Mouse (Mus musculus) forebrain, postnatal 0 days (tissue): Measurements from ENCODE around the gene Vmn1r196. TPM values are rescaled to one million over a fixed set of nuclear protein-coding genes. Genes with fewer than 3 reads are reported as not detected.
"Not testable (repeated sequence)": the region's sequence is repeated elsewhere in the genome, so short reads cannot be mapped to it uniquely, and the experiment has no call there.

Experiments
- ATAC-seq: fragments of 200-750 bp; cut with Nextera tagmentation; 2 replicates; pipeline ENCODE4 v1.8.0; 2017; ENCODE audit warnings: mild to moderate bottlenecking, moderate library complexity
- DNase-seq: peaks from one replicate; pipeline ENCODE4 v3.0.0-alpha.2; 2015
- H3K27ac ChIP-seq: fragments of 300-500 bp; sonication (generic); 2 replicates; pipeline ENCODE4 v1.5.1; 2014; ENCODE audit warnings: low read depth, mild to moderate bottlenecking, antibody characterized with exemption, low read length, moderate library complexity, mixed read lengths
- H3K27me3 ChIP-seq: fragments of 300-500 bp; sonication (generic); 2 replicates; pipeline ENCODE4 v1.6.1; 2014; ENCODE audit warnings: mild to moderate bottlenecking, low read length, mixed read lengths; ENCODE audit not compliant: insufficient read depth
- H3K36me3 ChIP-seq: fragments of 300-500 bp; sonication (generic); 2 replicates; pipeline ENCODE4 v1.6.1; 2014; ENCODE audit warnings: mild to moderate bottlenecking, moderate library complexity; ENCODE audit not compliant: insufficient read depth
- H3K4me1 ChIP-seq: fragments of 300-500 bp; sonication (generic); 2 replicates; pipeline ENCODE4 v1.6.1; 2014; ENCODE audit warnings: antibody characterized with exemption; ENCODE audit not compliant: insufficient read depth
- H3K4me2 ChIP-seq: fragments of 300-500 bp; sonication (generic); 2 replicates; pipeline ENCODE4 v1.6.1; 2014; ENCODE audit warnings: low read depth, mild to moderate bottlenecking, moderate library complexity
- H3K4me3 ChIP-seq: fragments of 300-500 bp; sonication (generic); 2 replicates; pipeline ENCODE4 v1.5.1; 2014; ENCODE audit warnings: low read depth, low read length, mixed read lengths
- H3K9ac ChIP-seq: fragments of 300-500 bp; sonication (generic); 2 replicates; pipeline ENCODE4 v1.6.1; 2014; ENCODE audit warnings: mild to moderate bottlenecking
- H3K9me3 ChIP-seq: fragments of 300-500 bp; sonication (generic); 2 replicates; pipeline ENCODE4 v1.6.1; 2016; ENCODE audit warnings: low read length
- CTCF ChIP-seq: sonication (generic); IDR thresholded peaks from 2 replicates; pipeline ENCODE4 v1.5.1; 2016; ENCODE audit warnings: antibody characterized with exemption, control low read depth, low read depth
- WGBS: fragments of 180-500 bp; shearing (Covaris S2); extraction: QIAGEN DNeasy Blood & Tissue Kit; methylation state at CpG from one replicate; pipeline ENCODE4 v1.1.7; 2014; 5-methylcytosine and 5-hydroxymethylcytosine counted together
- polyA plus RNA-seq: library from polyadenylated mRNA; unstranded; fragments of >200 nt; fragmentation: Nextera tagmentation; extraction: Ambion mirVana; gene quantifications from 2 replicates; pipeline ENCODE4 v1.2.1, GENCODE M21; 2015
- total RNA-seq: library from RNA; depleted of rRNA; stranded (reverse); fragments of >200 nt; gene quantifications from 2 replicates; pipeline ENCODE4 v1.2.3, GENCODE M21; 2014; rRNA removed

Gene Vmn1r196
- total RNA-seq: not detected in 2 replicates
- not detected in 2 replicates for polyA plus RNA-seq

GRCm38 (mm10) chr13:22289620-22290019 lies at the start of gene Vmn1r196:
Gene Vmn1r196 (plus strand): TSS chr13:22289920.
- H3K4me2 ChIP-seq: no peak within 1 kb of the TSS
- no peak for TF ChIP-seq CTCF
- WGBS: 77% methylated on average over 2 of the region's 2 CpGs
- H3K9ac ChIP-seq: no peak within 1 kb of the TSS
- no peaks in the 10 kb centered on the region for H3K4me1 ChIP-seq
- no peak within 1 kb of the TSS for H3K27ac ChIP-seq
- DNase-seq (no peak), ATAC-seq (no peak)
- H3K4me3 ChIP-seq: no peak within 1 kb of the TSS
- H3K9me3 ChIP-seq: no peaks in the 10 kb centered on the region
- H3K36me3 ChIP-seq: no peaks in the 10 kb centered on the region
- H3K27me3 ChIP-seq: no peaks in the 10 kb centered on the region

DNA sequence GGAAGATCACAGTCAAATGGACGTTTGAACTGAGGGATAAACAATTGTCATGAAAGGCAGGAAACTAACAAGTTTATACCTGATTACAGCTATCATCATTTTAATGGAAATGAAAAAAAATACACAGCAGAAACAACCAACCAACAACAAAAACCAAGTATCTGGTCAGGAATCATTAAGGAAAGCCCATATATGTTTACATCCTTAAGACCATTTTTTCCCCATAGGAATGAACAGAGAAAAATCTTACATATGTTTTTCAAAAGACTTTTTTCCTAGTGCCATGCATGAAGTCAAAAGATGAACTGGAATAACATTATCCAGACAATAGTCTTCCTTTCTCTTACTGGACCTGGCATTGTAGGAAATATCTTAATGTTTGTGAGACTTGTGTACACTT lies 45.8 kb upstream of the Vmn1r196 start, which contains the start of gene Vmn1r194:
Gene Vmn1r194 (plus strand): TSS at position 301 of the 400 bp plus-strand sequence.
- H3K4me3 ChIP-seq: no peak within 1 kb of the TSS
- no peak within 1 kb of the TSS for H3K27ac ChIP-seq
- no peaks in the 10 kb centered on the region for H3K4me1 ChIP-seq
- no peaks in the 10 kb centered on the region for H3K36me3 ChIP-seq
- H3K27me3 ChIP-seq: no peaks in the 10 kb centered on the region
- H3K4me2 ChIP-seq: no peak within 1 kb of the TSS
- H3K9me3 ChIP-seq: no peaks in the 10 kb centered on the region
- 58% methylated on average over 1 of the region's 1 CpGs for WGBS
- ATAC-seq: no peak
- DNase-seq: no peak
- TF ChIP-seq CTCF: no peak
- H3K9ac ChIP-seq: no peak within 1 kb of the TSS

DNA sequence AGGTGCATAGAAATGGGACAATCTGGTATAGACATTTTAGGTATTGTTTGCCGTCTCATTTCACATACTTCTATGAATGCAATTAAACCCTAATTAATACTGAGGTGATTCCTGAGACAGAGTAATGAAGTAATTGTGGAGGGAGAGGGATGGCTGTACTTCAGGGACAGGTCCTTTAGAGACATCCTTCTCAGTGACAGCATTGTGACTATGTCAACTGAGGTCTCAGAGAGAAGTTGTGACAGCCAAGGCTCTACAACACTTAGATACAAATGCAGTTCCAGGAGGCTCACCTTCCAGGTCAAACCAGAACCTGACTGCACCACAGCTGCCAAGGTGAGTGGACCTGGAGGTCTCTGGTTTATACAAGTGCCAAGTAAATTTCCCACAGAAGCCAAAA lies 19.5 kb upstream of the Vmn1r196 start, which contains the start of gene Vmn1r195:
Gene Vmn1r195 (plus strand): TSS at position 301 of the 400 bp plus-strand sequence.
- ATAC-seq, H3K27ac ChIP-seq, H3K9ac ChIP-seq, H3K4me1 ChIP-seq, H3K27me3 ChIP-seq, H3K4me3 ChIP-seq, H3K9me3 ChIP-seq, H3K4me2 ChIP-seq, DNase-seq, H3K36me3 ChIP-seq: not testable (repeated sequence)
- WGBS: 86% methylated on average over 1 of the region's 1 CpGs

GRCm38 (mm10) chr13:22271721-22272120 lies 18.0 kb upstream of the Vmn1r196 start:
- Histone ChIP-seq H3K4me2 (no peak overlapping the region), H3K27me3 (no peaks in the 10 kb centered on the region), H3K4me1 (no peaks in the 10 kb centered on the region), H3K9ac (no peak overlapping the region), H3K9me3 (no peaks in the 10 kb centered on the region), H3K27ac (no peak overlapping the region), H3K36me3 (no peaks in the 10 kb centered on the region), H3K4me3 (no peak overlapping the region)
- no peak for TF ChIP-seq CTCF
- no peak for DNase-seq
- no peak for ATAC-seq
- WGBS: 43% methylated on average over 2 of the region's 2 CpGs

DNA sequence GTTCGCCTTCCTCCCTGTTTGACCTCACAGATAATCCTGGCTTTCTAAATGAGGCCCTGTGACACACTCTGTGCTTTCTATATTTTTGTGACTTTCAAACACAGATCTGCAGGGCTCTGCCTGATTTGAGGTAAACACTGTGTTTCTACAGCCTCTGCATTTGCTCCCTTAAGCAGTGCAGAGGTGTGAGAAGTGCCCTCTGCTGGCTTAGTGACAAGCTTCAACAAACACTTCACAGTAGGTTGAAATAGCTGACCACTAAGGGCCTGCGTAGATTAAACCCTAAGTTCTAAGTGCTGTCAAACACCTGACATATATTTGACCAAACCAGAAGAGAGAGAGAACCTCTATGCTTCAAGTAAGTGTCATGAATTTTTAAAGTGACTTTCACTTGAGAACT lies 5.1 kb upstream of the Vmn1r196 start:
- Histone ChIP-seq H3K36me3 (no peaks in the 10 kb centered on the region), H3K4me1 (no peaks in the 10 kb centered on the region), H3K4me3 (no peak overlapping the region), H3K27me3 (no peaks in the 10 kb centered on the region), H3K27ac (no peak overlapping the region), H3K9me3 (no peaks in the 10 kb centered on the region), H3K9ac (no peak overlapping the region), H3K4me2 (no peak overlapping the region)
- TF ChIP-seq CTCF: no peak
- DNase-seq (no peak), ATAC-seq (no peak)
- 83% methylated on average over 2 of the region's 2 CpGs for WGBS

DNA sequence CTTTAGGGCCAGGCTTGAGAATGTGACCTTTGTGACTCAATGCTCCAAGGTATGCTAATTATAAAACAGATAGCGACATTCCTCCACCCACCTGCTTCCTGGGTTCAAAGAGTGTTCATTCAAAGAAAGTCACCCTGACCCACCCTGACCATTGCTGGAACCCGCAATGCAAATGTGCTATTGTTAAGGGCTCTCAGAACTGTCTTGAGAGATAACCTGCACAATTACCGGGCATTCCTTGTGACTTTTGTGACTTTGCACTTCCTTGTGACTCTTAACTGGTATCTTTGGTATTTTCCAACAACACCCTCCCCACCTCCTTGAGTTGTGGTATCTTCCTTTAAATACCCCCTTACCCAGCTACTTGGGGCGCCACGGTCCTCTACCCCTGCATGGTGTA lies 18.4 kb downstream of the Vmn1r196 start:
- not testable (repeated sequence) for H3K4me3 ChIP-seq, H3K27me3 ChIP-seq, H3K4me2 ChIP-seq, H3K9ac ChIP-seq, ATAC-seq, H3K36me3 ChIP-seq, DNase-seq, H3K4me1 ChIP-seq, H3K27ac ChIP-seq, H3K9me3 ChIP-seq
- WGBS: 94% methylated on average over 5 of the region's 5 CpGs

DNA sequence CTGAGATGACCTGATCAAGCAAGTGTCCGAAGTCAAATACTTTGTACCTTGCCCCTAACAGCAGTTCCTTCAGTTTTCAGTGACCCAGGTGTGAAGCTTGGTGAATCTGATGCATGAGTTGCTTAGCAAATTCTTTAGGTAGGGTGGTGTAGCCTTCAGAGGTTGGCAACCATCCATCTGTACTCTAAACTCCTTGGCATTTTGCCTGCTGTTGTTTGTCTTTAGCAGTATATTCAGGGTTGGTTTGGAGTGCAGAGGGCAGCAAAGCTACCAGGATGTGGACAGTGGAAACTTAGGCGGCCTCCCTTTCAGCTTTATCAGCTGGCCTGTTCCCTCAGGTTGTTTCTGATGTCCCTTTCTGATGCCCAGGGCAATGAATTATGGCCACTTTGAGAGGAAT lies 25.6 kb downstream of the Vmn1r196 start:
- no peak overlapping the region for H3K4me3 ChIP-seq
- 89% methylated on average over 2 of the region's 2 CpGs for WGBS
- no peaks in the 10 kb centered on the region for H3K36me3 ChIP-seq
- no peak overlapping the region for H3K27ac ChIP-seq
- ATAC-seq (no peak), DNase-seq (no peak)
- H3K27me3 ChIP-seq: no peaks in the 10 kb centered on the region
- H3K9me3 ChIP-seq: no peaks in the 10 kb centered on the region
- H3K4me1 ChIP-seq: no peaks in the 10 kb centered on the region
- TF ChIP-seq CTCF: no peak
- H3K9ac ChIP-seq: no peak overlapping the region
- H3K4me2 ChIP-seq: no peak overlapping the region

GRCm38 (mm10) chr13:22317366-22317765 lies 27.6 kb downstream of the Vmn1r196 start:
- H3K4me3 ChIP-seq: no peak overlapping the region
- H3K27ac ChIP-seq: no peak overlapping the region
- no peak overlapping the region for H3K9ac ChIP-seq
- ATAC-seq (no peak), DNase-seq (no peak)
- no peak overlapping the region for H3K4me2 ChIP-seq
- no peaks in the 10 kb centered on the region for H3K4me1 ChIP-seq
- TF ChIP-seq CTCF: no peak
- H3K36me3 ChIP-seq: no peaks in the 10 kb centered on the region
- 88% methylated on average over 2 of the region's 2 CpGs for WGBS
- no peaks in the 10 kb centered on the region for H3K9me3 ChIP-seq
- no peaks in the 10 kb centered on the region for H3K27me3 ChIP-seq
